Mouse (Mus musculus): ENCODE results near the gene Wdfy3.
"Not testable (repeated sequence)": the region's sequence is repeated elsewhere in the genome, so short reads cannot be mapped to it uniquely, and the experiment has no call there.

Wdfy3 gene

DNA sequence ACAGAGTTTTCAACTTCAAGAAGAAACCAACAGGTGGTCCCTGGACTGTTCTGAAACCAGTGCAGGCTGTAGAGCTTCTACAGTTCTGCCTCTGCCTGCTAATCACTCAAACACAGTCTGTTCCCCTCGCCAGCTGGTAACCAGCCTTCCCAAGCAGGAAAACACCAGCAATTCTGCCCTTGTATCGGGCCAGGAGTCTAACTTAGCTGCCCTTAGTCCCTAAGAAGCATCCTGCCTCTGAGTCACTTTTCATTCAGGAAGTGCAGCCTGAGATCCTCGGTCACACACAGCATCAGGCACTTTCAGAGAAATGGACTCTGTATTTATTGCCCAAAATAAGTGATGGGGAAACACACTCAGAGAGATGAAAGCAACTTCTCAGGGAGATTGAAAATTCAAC is 66.3 kb downstream of the Wdfy3 start:
- peak; percentile 15 to 33 for DNase-seq (ENCODE audit: low spot score in 2 of 2)

GRCm38 (mm10) chr5:102001026-102001425 is 68.7 kb downstream of the Wdfy3 start:
- no peak for DNase-seq (ENCODE audit: low spot score in 2 of 2)

DNA sequence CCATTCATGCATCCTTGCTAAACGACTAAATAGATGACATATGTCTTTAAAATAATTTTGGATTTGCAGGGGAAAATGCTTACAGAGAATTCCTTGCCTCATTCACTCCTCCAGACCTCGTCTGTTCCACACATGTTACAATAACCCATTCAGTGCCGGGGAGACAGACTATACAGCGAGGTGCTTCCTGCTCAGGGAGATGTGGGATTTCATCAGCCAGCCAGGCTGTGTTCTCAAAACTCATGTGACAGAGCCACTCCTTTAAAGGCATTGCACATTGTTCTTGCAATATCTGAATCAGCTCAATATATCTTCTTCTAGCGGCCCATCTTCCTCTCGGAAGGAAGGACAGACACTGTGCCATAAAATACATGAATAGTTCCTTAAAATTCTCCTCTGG is 70.8 kb downstream of the Wdfy3 start:
- no peak for DNase-seq (ENCODE audit: low spot score in 2 of 2)

- peak in 1 of 2 experiments; percentile 37 for DNase-seq (ENCODE audit: low spot score in 2 of 2)
Measured at GRCm38 (mm10) chr5:101996036-101996735, 73.5 kb downstream of the Wdfy3 start.

DNA sequence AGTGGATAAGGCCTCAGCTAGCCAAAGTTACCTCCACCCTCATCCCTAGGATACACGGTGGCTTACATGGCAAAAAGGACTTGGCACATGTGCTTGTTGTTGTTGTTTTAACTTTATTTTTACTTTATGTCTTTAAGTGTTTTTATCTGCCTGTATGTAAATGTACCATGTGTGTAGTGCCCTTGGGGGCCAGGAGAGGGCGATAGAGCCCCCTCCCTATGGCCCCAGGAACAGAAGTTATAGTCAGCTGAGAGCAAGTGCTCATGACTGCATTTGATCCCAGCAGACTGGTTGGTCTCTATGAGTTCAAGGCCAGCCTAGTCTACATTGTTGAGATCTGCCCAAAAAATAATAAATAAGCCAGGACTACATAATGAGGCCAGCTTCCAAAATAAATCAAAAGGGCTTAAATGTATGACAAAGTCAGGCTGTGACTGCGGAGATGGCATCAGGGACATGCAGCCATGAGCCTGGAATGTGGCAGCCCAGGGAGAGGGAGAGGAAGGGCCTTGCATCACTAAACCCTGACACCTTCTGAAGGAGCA is 74.2 kb downstream of the Wdfy3 start:
- DNase-seq (ENCODE audit: low spot score in 2 of 2): no peak

DNA sequence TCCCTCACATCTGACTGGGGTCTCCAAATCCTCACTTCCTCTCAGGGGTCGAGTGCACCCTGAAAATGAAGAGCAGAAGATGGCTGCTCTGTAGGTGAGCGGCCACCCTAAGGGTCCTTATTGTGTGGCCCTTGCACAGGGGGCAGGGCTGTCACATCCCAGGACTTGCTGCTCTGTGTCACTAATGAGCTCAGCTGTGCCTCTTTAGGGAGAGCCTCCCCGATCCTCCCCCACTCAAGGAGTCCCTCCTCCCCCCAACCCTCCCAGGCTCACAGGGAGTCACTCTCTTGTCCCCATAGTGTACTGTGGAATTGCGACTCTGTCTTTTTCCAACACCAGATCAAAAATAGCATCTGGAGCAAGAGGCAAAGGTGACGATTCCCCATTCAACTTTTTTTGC is 75.7 kb downstream of the Wdfy3 start:
- DNase-seq (ENCODE audit: low spot score in 2 of 2): no peak

DNA sequence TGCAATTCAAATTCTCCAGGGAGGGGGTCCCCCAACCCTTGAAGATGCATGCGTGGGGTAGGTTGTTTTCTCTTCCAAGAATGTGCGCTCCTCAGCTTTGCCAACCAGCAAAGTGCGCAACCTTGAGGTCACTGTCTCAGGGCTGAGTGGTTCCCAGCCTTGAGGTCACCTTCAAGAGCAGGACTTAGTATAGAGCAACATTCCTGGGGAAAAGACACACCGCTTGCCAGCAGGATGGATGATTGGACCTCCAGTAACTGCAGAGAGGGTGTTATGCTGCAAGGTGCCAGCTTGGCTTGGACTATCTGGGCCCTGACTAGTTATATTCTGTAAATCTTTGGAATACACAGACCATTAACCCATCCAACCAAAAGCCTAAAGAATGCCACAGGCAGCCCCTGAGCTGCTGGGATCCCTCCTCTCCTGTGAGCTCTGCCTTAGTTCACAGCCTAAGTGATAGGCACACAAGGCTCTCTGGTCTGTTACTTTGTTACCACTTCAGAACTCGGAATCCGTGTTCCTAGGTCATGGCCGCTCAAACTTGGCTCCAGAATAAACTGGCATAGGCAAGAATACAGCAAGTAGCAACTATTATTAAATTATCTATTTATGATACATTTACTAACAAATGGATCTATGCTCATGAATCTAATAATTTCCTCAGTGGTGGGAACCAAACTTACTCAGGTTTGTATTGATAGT is 76.6 kb downstream of the Wdfy3 start:
- DNase-seq (ENCODE audit: low spot score in 2 of 2): no peak

GRCm38 (mm10) chr5:101990298-101990845 is 79.3 kb downstream of the Wdfy3 start:
- DNase-seq (ENCODE audit: low spot score in 2 of 2): no peak

DNA sequence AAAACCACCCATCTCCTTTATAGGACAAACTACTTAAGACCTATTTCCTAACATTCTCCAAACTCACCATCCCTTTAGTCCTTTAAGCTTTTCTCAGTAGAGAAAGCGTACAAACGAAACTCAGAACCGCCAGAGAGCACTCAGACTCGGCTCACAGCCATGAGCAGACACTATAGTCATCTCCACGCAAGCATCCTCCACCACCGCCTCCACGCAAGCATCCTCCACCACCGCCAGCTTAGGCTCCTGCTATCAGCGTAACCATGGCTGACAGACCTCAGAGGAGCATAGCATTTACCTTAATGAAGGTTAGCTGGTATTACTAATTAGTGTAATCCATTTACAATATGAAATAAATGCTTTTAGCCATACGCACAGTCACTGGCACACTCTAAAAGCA is 81.2 kb downstream of the Wdfy3 start:
- no peak for DNase-seq (ENCODE audit: low spot score in 2 of 2)

DNA sequence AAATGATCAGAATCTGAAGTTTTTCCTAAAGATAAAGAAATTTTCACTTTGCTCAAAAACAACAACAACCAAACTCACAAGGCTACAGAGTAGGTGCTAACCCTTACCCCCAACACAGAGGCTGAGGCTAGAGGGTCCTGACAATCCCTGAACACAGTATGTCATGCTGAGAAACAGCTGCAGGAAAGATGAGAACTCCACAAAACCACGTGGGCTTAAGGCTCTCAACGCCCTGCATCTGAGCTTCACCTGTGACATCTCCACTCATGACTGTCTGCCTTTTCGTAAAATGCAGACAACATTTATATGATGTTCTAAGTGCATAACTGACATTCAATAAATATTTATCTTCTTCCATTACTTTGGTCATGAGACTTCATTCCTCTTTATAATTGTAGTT is 83.0 kb downstream of the Wdfy3 start:
- no peak for DNase-seq (ENCODE audit: low spot score in 2 of 2)

- DNase-seq (ENCODE audit: low spot score in 2 of 2): peak in 1 of 2 experiments; percentile 62
Measured at GRCm38 (mm10) chr5:101982239-101982638, 87.5 kb downstream of the Wdfy3 start.

GRCm38 (mm10) chr5:101979594-101979993 is 90.1 kb downstream of the Wdfy3 start:
- no peak for DNase-seq (ENCODE audit: low spot score in 2 of 2)

DNA sequence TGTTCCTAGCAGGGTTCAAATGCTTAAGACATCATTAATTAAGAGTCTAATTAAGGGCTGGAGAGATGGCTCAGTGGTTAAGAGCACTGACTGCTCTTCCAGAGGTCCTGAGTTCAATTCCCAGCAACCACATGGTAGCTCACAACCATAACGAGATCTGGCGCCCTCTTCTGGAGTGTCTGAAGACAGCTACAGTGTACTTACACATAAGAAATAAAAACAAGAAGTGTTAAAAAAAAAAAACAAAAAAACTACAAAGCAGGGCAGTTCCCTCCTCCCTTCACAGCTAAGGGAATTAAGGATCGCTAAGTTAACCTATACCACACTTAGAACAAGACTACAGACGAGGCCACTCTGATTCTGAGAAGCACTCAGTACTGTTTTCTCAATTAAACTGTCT is 97.1 kb downstream of the Wdfy3 start:
- not testable (repeated sequence) for DNase-seq (ENCODE audit: low spot score in 2 of 2)

GRCm38 (mm10) chr5:101968153-101968851 is 101.4 kb downstream of the Wdfy3 start:
- peak; percentile 32 to 56 for DNase-seq (ENCODE audit: low spot score in 2 of 2)

DNA sequence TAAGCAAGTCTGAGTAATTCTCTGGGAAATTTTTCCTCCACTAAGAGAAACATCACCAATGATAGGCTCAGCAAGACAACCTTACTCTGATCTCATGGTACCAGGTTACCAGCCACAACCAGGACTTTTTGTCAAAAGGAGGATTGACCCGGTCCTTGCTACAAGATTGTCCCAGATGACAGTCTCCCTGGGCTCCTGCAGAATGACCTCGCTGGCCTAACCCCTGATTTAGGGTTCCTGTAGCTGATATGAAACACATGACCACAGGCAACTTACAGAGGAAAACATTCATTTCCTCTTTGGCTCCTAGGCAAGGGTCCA is 101.9 kb downstream of the Wdfy3 start:
- peak in 1 of 2 experiments; percentile 76 for DNase-seq (ENCODE audit: low spot score in 2 of 2)

GRCm38 (mm10) chr5:101962824-101963223 is 106.9 kb downstream of the Wdfy3 start:
- no peak for DNase-seq (ENCODE audit: low spot score in 2 of 2)

GRCm38 (mm10) chr5:101959369-101959768 is 110.4 kb downstream of the Wdfy3 start:
- DNase-seq (ENCODE audit: low spot score in 2 of 2): no peak

- no peak for DNase-seq (ENCODE audit: low spot score in 2 of 2)
Measured at GRCm38 (mm10) chr5:101958941-101959340, 110.8 kb downstream of the Wdfy3 start.

- no peak for DNase-seq (ENCODE audit: low spot score in 2 of 2)
Measured at GRCm38 (mm10) chr5:101957419-101957818, 112.3 kb downstream of the Wdfy3 start.

DNA sequence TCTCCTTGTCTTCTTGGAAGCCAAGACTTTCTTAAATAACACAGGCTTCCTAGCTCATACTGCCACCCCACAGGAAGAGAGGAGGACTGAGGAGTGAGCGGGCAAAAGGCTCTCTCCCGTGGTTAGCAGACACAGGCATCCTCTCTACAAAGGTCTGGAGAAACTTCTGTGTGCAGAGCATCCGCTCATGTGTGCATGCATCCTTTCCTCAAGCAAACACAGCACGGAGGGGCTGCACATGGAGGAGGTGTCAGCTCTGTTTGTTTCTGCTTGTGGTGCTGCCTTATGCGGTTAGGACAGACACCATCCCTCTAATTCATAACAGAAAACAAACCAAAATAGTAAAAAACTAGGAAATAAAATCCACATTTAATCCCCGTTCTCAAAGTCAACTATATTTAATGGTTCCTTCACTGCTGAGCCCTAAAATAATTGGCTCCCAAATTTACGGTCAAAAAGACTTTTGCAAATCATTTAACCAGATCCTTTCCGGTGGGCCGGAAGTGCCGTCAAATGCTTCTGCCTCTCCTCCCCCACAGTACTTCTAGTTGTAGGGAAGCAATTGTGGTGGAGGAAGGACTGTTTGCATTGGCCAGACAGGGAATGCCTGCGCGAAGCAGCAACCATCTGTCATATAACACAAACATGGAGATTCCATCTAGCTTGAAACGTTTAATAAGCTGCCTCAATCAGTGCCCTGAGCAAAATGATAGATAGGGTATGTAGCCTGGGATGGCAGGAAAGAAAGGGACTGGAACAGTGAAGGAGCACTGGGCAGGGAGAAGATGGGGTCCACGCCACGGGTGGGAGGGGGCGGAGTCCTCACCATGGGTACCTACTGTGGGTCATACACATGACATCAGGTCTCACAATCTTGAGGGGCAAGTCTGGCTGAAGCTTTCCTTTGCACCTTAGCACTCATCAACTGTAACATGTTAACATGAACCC is 115.1 kb downstream of the Wdfy3 start:
- no peak for DNase-seq (ENCODE audit: low spot score in 2 of 2)

GRCm38 (mm10) chr5:101951918-101952317 is 117.8 kb downstream of the Wdfy3 start:
- no peak for DNase-seq (ENCODE audit: low spot score in 2 of 2)
